Mouse (Mus musculus): ENCODE results near the gene Sp7. TPM values are rescaled to one million over a fixed set of nuclear protein-coding genes. Genes with fewer than 3 reads are reported as not detected.
"Not testable (repeated sequence)": the region's sequence is repeated elsewhere in the genome, so short reads cannot be mapped to it uniquely, and the experiment has no call there.

The Sp7 gene
- polyA plus RNA-seq, 1 experiment from 2014 or later: 0.11 TPM

GRCm38 (mm10) chr15:102336946-102337345, 30.0 kb downstream of the Sp7 start:
- ATAC-seq (replicated peaks; ENCODE audit: extremely low read depth, insufficient read depth, low FRiP score): no peak
- 79% methylated on average over 4 of the region's 4 CpGs for WGBS
- Histone ChIP-seq H3K9me3 (replicated peaks; ENCODE audit: control insufficient read depth, low read length) (no peaks in the 10 kb centered on the region), H3K27ac (ENCODE audit: low read length) (no peak overlapping the region), H3K4me1 (ENCODE audit: control insufficient read depth, insufficient read depth, low read length) (peaks cover 11% of the 10 kb centered on the region), H3K9ac (ENCODE audit: low read length) (no peak overlapping the region), H3K4me3 (ENCODE audit: low read length) (no peak overlapping the region), H3K27me3 (ENCODE audit: control insufficient read depth, insufficient read depth, low read length) (no peaks in the 10 kb centered on the region), H3K4me2 (ENCODE audit: low read depth, low read length) (no peak overlapping the region), H3K36me3 (ENCODE audit: control insufficient read depth, insufficient read depth) (peaks cover 51% of the 10 kb centered on the region)

GRCm38 (mm10) chr15:102335925-102336324, 31.1 kb downstream of the Sp7 start:
- H3K4me3 ChIP-seq (ENCODE audit: low read length); H3K4me2 ChIP-seq (ENCODE audit: low read depth, low read length); ATAC-seq (replicated peaks; ENCODE audit: extremely low read depth, insufficient read depth, low FRiP score); H3K27me3 ChIP-seq (ENCODE audit: control insufficient read depth, insufficient read depth, low read length); H3K27ac ChIP-seq (ENCODE audit: low read length); H3K9ac ChIP-seq (ENCODE audit: low read length); H3K9me3 ChIP-seq (replicated peaks; ENCODE audit: control insufficient read depth, low read length): not testable (repeated sequence)
- Histone ChIP-seq H3K36me3 (ENCODE audit: control insufficient read depth, insufficient read depth) (peaks cover 51% of the 10 kb centered on the region), H3K4me1 (ENCODE audit: control insufficient read depth, insufficient read depth, low read length) (peaks cover 16% of the 10 kb centered on the region)
- 95% methylated on average over 5 of the region's 5 CpGs for WGBS

GRCm38 (mm10) chr15:102335254-102335653, 31.7 kb downstream of the Sp7 start:
- H3K9ac ChIP-seq (ENCODE audit: low read length): no peak overlapping the region
- H3K27me3 ChIP-seq (ENCODE audit: control insufficient read depth, insufficient read depth, low read length): no peaks in the 10 kb centered on the region
- H3K4me3 ChIP-seq (ENCODE audit: low read length): no peak overlapping the region
- WGBS: 84% methylated on average over 8 of the region's 8 CpGs
- no peak overlapping the region for H3K4me2 ChIP-seq (ENCODE audit: low read depth, low read length)
- H3K9me3 ChIP-seq (replicated peaks; ENCODE audit: control insufficient read depth, low read length): no peaks in the 10 kb centered on the region
- H3K27ac ChIP-seq (ENCODE audit: low read length): no peak overlapping the region
- ATAC-seq (replicated peaks; ENCODE audit: extremely low read depth, insufficient read depth, low FRiP score): no peak
- H3K36me3 ChIP-seq (ENCODE audit: control insufficient read depth, insufficient read depth): peaks cover 52% of the 10 kb centered on the region
- H3K4me1 ChIP-seq (ENCODE audit: control insufficient read depth, insufficient read depth, low read length): peaks cover 16% of the 10 kb centered on the region

GRCm38 (mm10) chr15:102331610-102332015, 35.4 kb downstream of the Sp7 start, which contains the start of gene Myg1:
TSS of gene Myg1 (plus strand) at chr15:102331709.
- Histone ChIP-seq H3K36me3 (ENCODE audit: control insufficient read depth, insufficient read depth) (peaks cover 33% of the 10 kb centered on the region), H3K4me1 (ENCODE audit: control insufficient read depth, insufficient read depth, low read length) (peaks cover 22% of the 10 kb centered on the region), H3K27me3 (ENCODE audit: control insufficient read depth, insufficient read depth, low read length) (no peaks in the 10 kb centered on the region), H3K4me2 (ENCODE audit: low read depth, low read length) (peak within 1 kb of the TSS; percentile 92), H3K9me3 (replicated peaks; ENCODE audit: control insufficient read depth, low read length) (no peaks in the 10 kb centered on the region), H3K4me3 (ENCODE audit: low read length) (peak within 1 kb of the TSS; percentile 91), H3K27ac (ENCODE audit: low read length) (peak within 1 kb of the TSS; percentile 78), H3K9ac (ENCODE audit: low read length) (peak within 1 kb of the TSS; percentile 73)
- ATAC-seq (replicated peaks; ENCODE audit: extremely low read depth, insufficient read depth, low FRiP score): peak; percentile 90
- WGBS: under 1% methylated on average over 30 of the region's 30 CpGs

- ATAC-seq (replicated peaks; ENCODE audit: extremely low read depth, insufficient read depth, low FRiP score): no peak
- Histone ChIP-seq H3K4me1 (ENCODE audit: control insufficient read depth, insufficient read depth, low read length) (peaks cover 15% of the 10 kb centered on the region), H3K9me3 (replicated peaks; ENCODE audit: control insufficient read depth, low read length) (no peaks in the 10 kb centered on the region), H3K27me3 (ENCODE audit: control insufficient read depth, insufficient read depth, low read length) (no peaks in the 10 kb centered on the region), H3K27ac (ENCODE audit: low read length) (peak overlapping the region; percentile 81), H3K36me3 (ENCODE audit: control insufficient read depth, insufficient read depth) (peaks cover 27% of the 10 kb centered on the region), H3K4me2 (ENCODE audit: low read depth, low read length) (peak overlapping the region; percentile 92), H3K9ac (ENCODE audit: low read length) (peak overlapping the region; percentile 75), H3K4me3 (ENCODE audit: low read length) (peak overlapping the region; percentile 67)
- WGBS: 55% methylated on average over 8 of the region's 8 CpGs
Observed at GRCm38 (mm10) chr15:102326892-102327291, 40.1 kb downstream of the Sp7 start.

GRCm38 (mm10) chr15:102326022-102326576, 40.9 kb downstream of the Sp7 start, which contains the start of gene Pfdn5:
TSS of gene Pfdn5 (plus strand) at chr15:102326116.
- Histone ChIP-seq H3K27me3 (ENCODE audit: control insufficient read depth, insufficient read depth, low read length) (no peaks in the 10 kb centered on the region), H3K4me1 (ENCODE audit: control insufficient read depth, insufficient read depth, low read length) (peaks cover 11% of the 10 kb centered on the region), H3K4me3 (ENCODE audit: low read length) (peak within 1 kb of the TSS; percentile 67), H3K9ac (ENCODE audit: low read length) (peak within 1 kb of the TSS; percentile 75), H3K9me3 (replicated peaks; ENCODE audit: control insufficient read depth, low read length) (no peaks in the 10 kb centered on the region), H3K27ac (ENCODE audit: low read length) (peak within 1 kb of the TSS; percentile 81), H3K4me2 (ENCODE audit: low read depth, low read length) (peak within 1 kb of the TSS; percentile 92), H3K36me3 (ENCODE audit: control insufficient read depth, insufficient read depth) (peaks cover 32% of the 10 kb centered on the region)
- under 1% methylated on average over 40 of the region's 40 CpGs for WGBS
- ATAC-seq (replicated peaks; ENCODE audit: extremely low read depth, insufficient read depth, low FRiP score): peak; percentile 91

- Histone ChIP-seq H3K27me3 (ENCODE audit: control insufficient read depth, insufficient read depth, low read length) (no peaks in the 10 kb centered on the region), H3K4me2 (ENCODE audit: low read depth, low read length) (peak overlapping the region; percentile 37), H3K9ac (ENCODE audit: low read length) (no peak overlapping the region), H3K27ac (ENCODE audit: low read length) (no peak overlapping the region), H3K4me3 (ENCODE audit: low read length) (no peak overlapping the region), H3K4me1 (ENCODE audit: control insufficient read depth, insufficient read depth, low read length) (peaks cover 11% of the 10 kb centered on the region), H3K36me3 (ENCODE audit: control insufficient read depth, insufficient read depth) (peaks cover 39% of the 10 kb centered on the region), H3K9me3 (replicated peaks; ENCODE audit: control insufficient read depth, low read length) (no peaks in the 10 kb centered on the region)
- WGBS: 77% methylated on average over 12 of the region's 12 CpGs
- no peak for ATAC-seq (replicated peaks; ENCODE audit: extremely low read depth, insufficient read depth, low FRiP score)
Observed at GRCm38 (mm10) chr15:102324654-102325473, 42.1 kb downstream of the Sp7 start.

GRCm38 (mm10) chr15:102316263-102316662, 50.7 kb downstream of the Sp7 start:
- Histone ChIP-seq H3K4me1 (ENCODE audit: control insufficient read depth, insufficient read depth, low read length) (no peaks in the 10 kb centered on the region), H3K9ac (ENCODE audit: low read length) (no peak overlapping the region), H3K4me3 (ENCODE audit: low read length) (no peak overlapping the region), H3K27ac (ENCODE audit: low read length) (no peak overlapping the region), H3K27me3 (ENCODE audit: control insufficient read depth, insufficient read depth, low read length) (no peaks in the 10 kb centered on the region), H3K9me3 (replicated peaks; ENCODE audit: control insufficient read depth, low read length) (no peaks in the 10 kb centered on the region), H3K4me2 (ENCODE audit: low read depth, low read length) (no peak overlapping the region), H3K36me3 (ENCODE audit: control insufficient read depth, insufficient read depth) (peaks cover 55% of the 10 kb centered on the region; the same call in 1 of the 2 replicates)
- WGBS: 82% methylated on average over 6 of the region's 6 CpGs
- no peak for ATAC-seq (replicated peaks; ENCODE audit: extremely low read depth, insufficient read depth, low FRiP score)

GRCm38 (mm10) chr15:102315292-102315691, 51.7 kb downstream of the Sp7 start:
- Histone ChIP-seq H3K9me3 (replicated peaks; ENCODE audit: control insufficient read depth, low read length) (no peaks in the 10 kb centered on the region), H3K9ac (ENCODE audit: low read length) (no peak overlapping the region), H3K4me2 (ENCODE audit: low read depth, low read length) (no peak overlapping the region), H3K4me1 (ENCODE audit: control insufficient read depth, insufficient read depth, low read length) (no peaks in the 10 kb centered on the region), H3K27ac (ENCODE audit: low read length) (no peak overlapping the region), H3K36me3 (ENCODE audit: control insufficient read depth, insufficient read depth) (peaks cover 46% of the 10 kb centered on the region; the same call in 1 of the 2 replicates), H3K4me3 (ENCODE audit: low read length) (no peak overlapping the region), H3K27me3 (ENCODE audit: control insufficient read depth, insufficient read depth, low read length) (no peaks in the 10 kb centered on the region)
- no peak for ATAC-seq (replicated peaks; ENCODE audit: extremely low read depth, insufficient read depth, low FRiP score)
- 81% methylated on average over 8 of the region's 8 CpGs for WGBS

All from heart, embryonic 16.5 days (tissue).